In the genomic region with DNA sequence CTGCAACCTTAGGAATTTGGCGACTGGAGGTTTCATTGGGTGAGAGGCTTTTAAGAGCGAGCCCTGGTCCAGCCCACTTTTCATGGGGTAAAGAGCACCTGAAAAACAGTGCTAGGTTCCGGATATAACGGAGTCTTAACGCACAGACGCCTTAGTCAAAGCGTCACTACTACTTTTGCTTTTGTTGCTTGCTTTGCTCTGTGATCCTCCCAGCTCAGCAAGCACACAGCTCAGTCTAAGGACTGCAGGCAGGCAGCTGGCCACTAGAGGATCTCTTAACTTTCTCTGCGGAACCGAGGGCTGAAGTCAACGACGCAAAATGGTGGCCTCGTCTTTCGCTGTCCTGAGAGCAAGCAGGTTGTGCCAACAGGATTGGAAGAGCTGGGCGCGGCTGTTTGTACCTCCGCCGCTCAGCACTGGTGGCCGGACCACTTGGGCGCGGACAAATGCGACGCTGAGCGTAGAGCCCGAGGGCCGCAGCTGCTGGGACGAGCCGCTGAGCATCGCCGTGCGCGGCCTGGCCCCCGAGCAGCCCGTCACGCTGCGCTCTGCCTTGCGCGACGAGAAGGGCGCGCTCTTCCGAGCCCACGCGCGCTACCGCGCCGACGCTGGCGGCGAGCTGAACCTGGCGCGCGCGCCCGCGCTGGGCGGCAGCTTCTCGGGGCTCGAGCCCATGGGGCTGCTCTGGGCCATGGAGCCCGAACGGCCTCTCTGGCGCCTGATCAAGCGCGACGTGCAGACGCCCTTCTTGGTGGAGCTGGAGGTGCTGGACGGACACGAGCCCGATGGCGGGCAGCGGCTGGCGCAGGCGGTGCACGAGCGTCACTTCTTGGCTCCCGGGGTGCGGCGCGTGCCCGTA, we compare ENCODE assay signal across 8 mouse cellular contexts. TPM values are rescaled to one million over a fixed set of nuclear protein-coding genes. Genes with fewer than 3 reads are reported as not detected.
DNase-seq lines count a peak whose midpoint lies in the region; ATAC-seq and TF ChIP-seq lines count a peak whose summit lies in the region.

A gene (plus strand): TSS at position 279 of the 859 bp plus-strand sequence.

- peak within 1 kb of the TSS; percentile 85 for H3K9ac ChIP-seq in limb, embryonic 14.5 days (ENCODE audit: low read depth, low read length, severe bottlenecking)
- peak within 1 kb of the TSS; percentile 70 for H3K9ac ChIP-seq in midbrain, embryonic 16.5 days (ENCODE audit: low read depth, low read length)

- no peaks in the 10 kb centered on the region for H3K9me3 ChIP-seq in limb, embryonic 14.5 days (ENCODE audit: control insufficient read depth, low read length)
- H3K9me3 ChIP-seq in midbrain, embryonic 16.5 days (replicated peaks; ENCODE audit: control insufficient read depth, low read length, poor library complexity, severe bottlenecking), result no peaks in the 10 kb centered on the region

- peak within 1 kb of the TSS; percentile 53 for H3K4me2 ChIP-seq in limb, embryonic 14.5 days (replicated peaks; ENCODE audit: low read depth, low read length, severe bottlenecking)
- peak within 1 kb of the TSS; percentile 69 for H3K4me2 ChIP-seq in midbrain, embryonic 16.5 days (ENCODE audit: low read length)

- under 1% methylated on average over 56 of the region's 80 CpGs for WGBS in limb, embryonic 14.5 days
- under 1% methylated on average over 75 of the region's 80 CpGs for WGBS in midbrain, embryonic 16.5 days
- WGBS in spleen, adult 2 months, result under 1% methylated on average over 80 of the region's 80 CpGs

- TF ChIP-seq CTCF in bone marrow macrophage, adult 2 months (IDR thresholded peaks at IDR 0.05; ENCODE audit: low read depth, low read length), result peak; percentile 36; the same call in 1 of the 2 replicates
- peak; percentile 31; the same call in 1 of the 2 replicates for TF ChIP-seq CTCF in embryonic fibroblast, embryonic 13.5 days (IDR thresholded peaks at IDR 0.05; ENCODE audit: borderline replicate concordance, insufficient read depth, low read length)
- TF ChIP-seq CTCF in spleen, adult 2 months (IDR thresholded peaks at IDR 0.05; ENCODE audit: extremely low read depth, insufficient read depth, insufficient read length, insufficient replicate concordance), result peak; percentile 52; the same call in 1 of the 2 replicates

- no peaks in the 10 kb centered on the region for H3K36me3 ChIP-seq in limb, embryonic 14.5 days (ENCODE audit: control insufficient read depth, insufficient read depth, low read length)
- no peaks in the 10 kb centered on the region for H3K36me3 ChIP-seq in midbrain, embryonic 16.5 days (ENCODE audit: control insufficient read depth, insufficient read depth, low read length)
- H3K36me3 ChIP-seq in spleen, adult 2 months (ENCODE audit: control insufficient read depth, insufficient read depth, low read length), result 0 out of 2 replicates have a peak, but pooled peaks cover 2% of the 10 kb centered on the region

- peaks cover 9% of the 10 kb centered on the region for H3K4me1 ChIP-seq in bone marrow macrophage, adult 2 months (ENCODE audit: control insufficient read depth, insufficient read depth, low read length)
- H3K4me1 ChIP-seq in embryonic fibroblast, embryonic 13.5 days (ENCODE audit: control insufficient read depth, insufficient read depth, low read length), result peaks cover 2% of the 10 kb centered on the region; the same call in 1 of the 2 replicates
- H3K4me1 ChIP-seq in limb, embryonic 14.5 days (ENCODE audit: control insufficient read depth, insufficient read depth, low read length), result peaks cover 3% of the 10 kb centered on the region; the same call in 1 of the 2 replicates
- H3K4me1 ChIP-seq in midbrain, embryonic 16.5 days (ENCODE audit: control insufficient read depth, insufficient read depth, low read length), result peaks cover 9% of the 10 kb centered on the region
- H3K4me1 ChIP-seq in spleen, adult 2 months (ENCODE audit: control insufficient read depth, insufficient read depth, insufficient read length), result peaks cover 4% of the 10 kb centered on the region; the same call in 1 of the 2 replicates

- peak within 1 kb of the TSS; percentile 51 for H3K27ac ChIP-seq in bone marrow macrophage, adult 2 months (ENCODE audit: insufficient read depth, low read depth, low read length)
- peak within 1 kb of the TSS; percentile 82 for H3K27ac ChIP-seq in embryonic fibroblast, embryonic 13.5 days (ENCODE audit: insufficient read depth, low read length)
- peak within 1 kb of the TSS; percentile 94 for H3K27ac ChIP-seq in limb, embryonic 14.5 days (replicated peaks; ENCODE audit: low read depth, low read length)
- H3K27ac ChIP-seq in midbrain, embryonic 16.5 days (ENCODE audit: low read length), result peak within 1 kb of the TSS; percentile 91
- H3K27ac ChIP-seq in spleen, adult 2 months (ENCODE audit: insufficient read depth, low read length), result peak within 1 kb of the TSS; percentile 96

- TF ChIP-seq POLR2A in bone marrow macrophage, adult 2 months (IDR thresholded peaks at IDR 0.05; ENCODE audit: borderline replicate concordance, low read depth, low read length), result no peak
- TF ChIP-seq POLR2A in embryonic fibroblast, embryonic 13.5 days (IDR thresholded peaks at IDR 0.05; ENCODE audit: low read depth, low read length), result peak; percentile 78
- TF ChIP-seq POLR2A in limb, embryonic 14.5 days (IDR thresholded peaks at IDR 0.05; ENCODE audit: borderline replicate concordance, extremely low read depth, insufficient read depth, insufficient read length), result peak; percentile 44; the same call in 1 of the 2 replicates
- peak; percentile 68 for TF ChIP-seq POLR2A in spleen, adult 2 months (IDR thresholded peaks at IDR 0.05; ENCODE audit: low read depth, low read length)

- H3K4me3 ChIP-seq in bone marrow macrophage, adult 2 months (ENCODE audit: insufficient read depth, low read length), result peak within 1 kb of the TSS; percentile 63
- H3K4me3 ChIP-seq in embryonic fibroblast, embryonic 13.5 days (ENCODE audit: insufficient read depth, low read length), result peak within 1 kb of the TSS; percentile 37
- H3K4me3 ChIP-seq in limb, embryonic 14.5 days (replicated peaks; ENCODE audit: low read length), result peak within 1 kb of the TSS; percentile 62
- peak within 1 kb of the TSS; percentile 54 for H3K4me3 ChIP-seq in midbrain, embryonic 16.5 days (ENCODE audit: low read depth, low read length)
- H3K4me3 ChIP-seq in spleen, adult 2 months (ENCODE audit: extremely low read depth, insufficient read depth, insufficient read length), result peak within 1 kb of the TSS; percentile 69

- peak; percentile 92 for ATAC-seq in limb, embryonic 14.5 days (ENCODE audit: low FRiP score, low read depth)
- ATAC-seq in midbrain, embryonic 16.5 days, result peak; percentile 95

- no peaks in the 10 kb centered on the region for H3K27me3 ChIP-seq in limb, embryonic 14.5 days (ENCODE audit: control insufficient read depth, insufficient read depth, low read length)
- H3K27me3 ChIP-seq in midbrain, embryonic 16.5 days (ENCODE audit: control insufficient read depth, insufficient read depth, low read depth, low read length), result no peaks in the 10 kb centered on the region
- no peaks in the 10 kb centered on the region for H3K27me3 ChIP-seq in spleen, adult 2 months (ENCODE audit: control insufficient read depth, insufficient read depth, low read length)

- peak; percentile 84 to 86 for DNase-seq in B cell, adult 2 months
- peak; percentile 78 to 82 for DNase-seq in heart, adult 9 months (ENCODE audit: low spot score in 2 of 2)
- DNase-seq in kidney, adult 9 months, result peak; percentile 88
- peak; percentile 89 for DNase-seq in limb, embryonic 14.5 days (ENCODE audit: low spot score)
- DNase-seq in spleen, adult 2 months (ENCODE audit: low read depth in 1 of 2, low spot score in 2 of 2), result peak; percentile 78 to 92

RNA-seq across cellular contexts. Expression of the gene that starts here (rescaled TPM):
- polyA plus RNA-seq in bone marrow macrophage, adult 2 months (2012; ENCODE audit: insufficient read depth, insufficient read length, missing spikeins), result 12.5 and 15.0 TPM in 2 replicates
- polyA plus RNA-seq in embryonic fibroblast, embryonic 13.5 days (2011; ENCODE audit: insufficient read length, low read depth, missing spikeins), result 19.7 and 28.9 TPM in 2 replicates
- 6.8 and 7.1 TPM in 2 replicates for polyA plus RNA-seq in limb, embryonic 14.5 days (2012; rRNA removed)
- 15.6 TPM in 2 replicates for polyA plus RNA-seq in limb, embryonic 14.5 days (2014; fragmentation: Nextera tagmentation; extraction: Ambion mirVana)
- 11.4 and 15.3 TPM in 2 replicates for polyA plus RNA-seq in midbrain, embryonic 16.5 days (2015; fragmentation: Nextera tagmentation; extraction: Ambion mirVana)
- polyA plus RNA-seq in spleen, adult 2 months (2012; rRNA removed), result 9.2 and 14.2 TPM in 2 replicates

Comparison
In these comparisons a context has a peak if more than half of its experiments do, and no peak if none do; other contexts are left out.
1. Peak in every context shown above with its lines: DNase-seq, ATAC-seq, H3K4me3 ChIP-seq and H3K27ac ChIP-seq.